Mouse (Mus musculus) intestine, embryonic 14.5 days (tissue): ENCODE results near the gene Nav2. TPM values are rescaled to one million over a fixed set of nuclear protein-coding genes. Genes with fewer than 3 reads are reported as not detected.

Source experiments
- ATAC-seq: fragments of 200-750 bp; cut with Nextera tagmentation; replicated peaks from 2 replicates; pipeline ENCODE4 v1.8.0; 2017; ENCODE audit warnings: low read depth, moderate number of reproducible peaks, moderate TSS enrichment, moderate library complexity; ENCODE audit not compliant: low FRiP score, low TSS enrichment
- DNase-seq: peaks from one replicate; pipeline ENCODE4 v3.0.0-alpha.2; 2018; ENCODE audit warnings: low spot score
- H3K27ac ChIP-seq: fragments of 300-500 bp; sonication (generic); 2 replicates; pipeline ENCODE4 v1.5.1; 2014; ENCODE audit warnings: low read depth, mild to moderate bottlenecking, control low read depth
- H3K27me3 ChIP-seq: fragments of 300-500 bp; sonication (generic); replicated peaks from 2 replicates; pipeline ENCODE4 v1.6.1; 2014; ENCODE audit warnings: low read length, control low read depth; ENCODE audit not compliant: control insufficient read depth, insufficient read depth
- H3K36me3 ChIP-seq: fragments of 300-500 bp; sonication (generic); 2 replicates; pipeline ENCODE4 v1.6.1; 2014; ENCODE audit warnings: low read length, control low read depth; ENCODE audit not compliant: control insufficient read depth, insufficient read depth
- H3K4me1 ChIP-seq: fragments of 300-500 bp; sonication (generic); replicated peaks from 2 replicates; pipeline ENCODE4 v1.6.1; 2014; ENCODE audit warnings: low read length, control low read depth, mixed read lengths; ENCODE audit not compliant: control insufficient read depth, insufficient read depth
- H3K4me2 ChIP-seq: fragments of 300-500 bp; sonication (generic); 2 replicates; pipeline ENCODE4 v1.6.1; 2014; ENCODE audit warnings: low read length
- H3K4me3 ChIP-seq: fragments of 300-500 bp; sonication (generic); 2 replicates; pipeline ENCODE4 v1.5.1; 2014; ENCODE audit warnings: low read depth, low read length, control low read depth, mixed read lengths
- H3K9ac ChIP-seq: fragments of 300-500 bp; sonication (generic); 2 replicates; pipeline ENCODE4 v1.6.1; 2014; ENCODE audit warnings: mild to moderate bottlenecking, low read length
- H3K9me3 ChIP-seq: fragments of 300-500 bp; sonication (generic); 2 replicates; pipeline ENCODE4 v1.6.1; 2016; ENCODE audit warnings: low read length, control low read depth; ENCODE audit not compliant: control insufficient read depth
- WGBS: fragments of 180-500 bp; shearing (Covaris S2); extraction: QIAGEN DNeasy Blood & Tissue Kit; methylation state at CpG from one replicate; pipeline ENCODE4 v1.1.7; 2014; 5-methylcytosine and 5-hydroxymethylcytosine counted together
- polyA plus RNA-seq: library from polyadenylated mRNA; unstranded; fragments of >200 nt; fragmentation: Nextera tagmentation; extraction: Ambion mirVana; gene quantifications from 2 replicates; pipeline ENCODE4 v1.2.1, GENCODE M21; 2014

Gene Nav2
- polyA plus RNA-seq, 1 experiment from 2014 or later: 31.5 TPM

GRCm38 (mm10) chr7:49457398-49457797 is 548.9 kb downstream of the Nav2 start:
- no peak overlapping the region for H3K9ac ChIP-seq
- no peak for DNase-seq
- H3K4me3 ChIP-seq: no peak overlapping the region
- 78% methylated on average over 10 of the region's 10 CpGs for WGBS
- peaks cover 65% of the 10 kb centered on the region for H3K36me3 ChIP-seq
- no peak for ATAC-seq
- peaks cover 6% of the 10 kb centered on the region for H3K4me1 ChIP-seq
- H3K9me3 ChIP-seq: no peaks in the 10 kb centered on the region
- H3K27me3 ChIP-seq: no peaks in the 10 kb centered on the region
- H3K4me2 ChIP-seq: no peak overlapping the region
- H3K27ac ChIP-seq: no peak overlapping the region

- H3K27me3 ChIP-seq: no peaks in the 10 kb centered on the region
- no peaks in the 10 kb centered on the region for H3K9me3 ChIP-seq
- H3K4me1 ChIP-seq: peaks cover 3% of the 10 kb centered on the region
- no peak overlapping the region for H3K9ac ChIP-seq
- no peak for DNase-seq
- H3K4me3 ChIP-seq: no peak overlapping the region
- H3K27ac ChIP-seq: no peak overlapping the region
- H3K4me2 ChIP-seq: no peak overlapping the region
- no peak for ATAC-seq
- WGBS: 84% methylated on average over 10 of the region's 10 CpGs
- peaks cover 62% of the 10 kb centered on the region for H3K36me3 ChIP-seq
These were observed 549.4 kb downstream of the Nav2 start for GRCm38 (mm10) chr7:49457890-49458289.

GRCm38 (mm10) chr7:49462328-49462811 is 553.9 kb downstream of the Nav2 start:
- peaks cover 60% of the 10 kb centered on the region for H3K36me3 ChIP-seq
- WGBS: 23% methylated on average over 10 of the region's 10 CpGs
- H3K4me2 ChIP-seq: peak overlapping the region; percentile 24; the same call in 1 of the 2 replicates
- peaks cover 3% of the 10 kb centered on the region; the same call in 1 of the 2 replicates for H3K4me1 ChIP-seq
- peak overlapping the region; percentile 11; the same call in 1 of the 2 replicates for H3K27ac ChIP-seq
- DNase-seq: no peak
- no peak for ATAC-seq
- no peaks in the 10 kb centered on the region for H3K9me3 ChIP-seq
- no peak overlapping the region for H3K4me3 ChIP-seq
- no peaks in the 10 kb centered on the region for H3K27me3 ChIP-seq
- H3K9ac ChIP-seq: no peak overlapping the region

GRCm38 (mm10) chr7:49467861-49468260 is 559.3 kb downstream of the Nav2 start:
- Histone ChIP-seq H3K9me3 (no peaks in the 10 kb centered on the region), H3K27ac (no peak overlapping the region), H3K9ac (no peak overlapping the region), H3K36me3 (peaks cover 46% of the 10 kb centered on the region), H3K4me2 (no peak overlapping the region), H3K27me3 (no peaks in the 10 kb centered on the region), H3K4me3 (no peak overlapping the region), H3K4me1 (no peaks in the 10 kb centered on the region)
- DNase-seq (no peak), ATAC-seq (peak; percentile 76)
- 38% methylated on average over 10 of the region's 10 CpGs for WGBS

GRCm38 (mm10) chr7:49468492-49469205 is 560.1 kb downstream of the Nav2 start:
- H3K4me3 ChIP-seq: no peak overlapping the region
- no peak overlapping the region for H3K4me2 ChIP-seq
- no peaks in the 10 kb centered on the region for H3K4me1 ChIP-seq
- no peaks in the 10 kb centered on the region for H3K9me3 ChIP-seq
- H3K27ac ChIP-seq: no peak overlapping the region
- H3K36me3 ChIP-seq: peaks cover 52% of the 10 kb centered on the region
- no peaks in the 10 kb centered on the region for H3K27me3 ChIP-seq
- H3K9ac ChIP-seq: no peak overlapping the region
- DNase-seq (no peak), ATAC-seq (no peak)
- 78% methylated on average over 8 of the region's 8 CpGs for WGBS

GRCm38 (mm10) chr7:49471278-49471677 is 562.8 kb downstream of the Nav2 start:
- Histone ChIP-seq H3K9me3 (no peaks in the 10 kb centered on the region), H3K36me3 (peaks cover 49% of the 10 kb centered on the region), H3K27me3 (no peaks in the 10 kb centered on the region), H3K27ac (no peak overlapping the region), H3K9ac (no peak overlapping the region), H3K4me1 (no peaks in the 10 kb centered on the region), H3K4me3 (no peak overlapping the region), H3K4me2 (no peak overlapping the region)
- DNase-seq (no peak), ATAC-seq (no peak)
- WGBS: 57% methylated on average over 3 of the region's 3 CpGs

- Histone ChIP-seq H3K4me2 (no peak overlapping the region), H3K9ac (no peak overlapping the region), H3K36me3 (peaks cover 41% of the 10 kb centered on the region), H3K27ac (no peak overlapping the region), H3K9me3 (no peaks in the 10 kb centered on the region), H3K4me3 (no peak overlapping the region), H3K27me3 (no peaks in the 10 kb centered on the region), H3K4me1 (peaks cover 19% of the 10 kb centered on the region)
- WGBS: 47% methylated on average over 6 of the region's 6 CpGs
- DNase-seq: no peak
- ATAC-seq: no peak
These were observed 566.8 kb downstream of the Nav2 start for GRCm38 (mm10) chr7:49475282-49475681.

- peaks cover 19% of the 10 kb centered on the region for H3K4me1 ChIP-seq
- 94% methylated on average over 8 of the region's 8 CpGs for WGBS
- no peak for ATAC-seq
- no peak overlapping the region for H3K4me3 ChIP-seq
- DNase-seq: no peak
- H3K27ac ChIP-seq: no peak overlapping the region; the same call in 1 of the 2 replicates
- no peaks in the 10 kb centered on the region for H3K9me3 ChIP-seq
- peaks cover 44% of the 10 kb centered on the region for H3K36me3 ChIP-seq
- no peak overlapping the region for H3K9ac ChIP-seq
- no peak overlapping the region for H3K4me2 ChIP-seq
- H3K27me3 ChIP-seq: no peaks in the 10 kb centered on the region
These were observed 567.6 kb downstream of the Nav2 start for GRCm38 (mm10) chr7:49476163-49476562.

GRCm38 (mm10) chr7:49476666-49477065 is 568.1 kb downstream of the Nav2 start:
- H3K9ac ChIP-seq: no peak overlapping the region
- H3K9me3 ChIP-seq: no peaks in the 10 kb centered on the region
- H3K36me3 ChIP-seq: peaks cover 44% of the 10 kb centered on the region
- H3K27ac ChIP-seq: peak overlapping the region; percentile 51
- H3K4me3 ChIP-seq: no peak overlapping the region
- ATAC-seq (no peak; the same call in 1 of the 2 replicates), DNase-seq (no peak)
- no peak overlapping the region for H3K4me2 ChIP-seq
- 36% methylated on average over 5 of the region's 5 CpGs for WGBS
- no peaks in the 10 kb centered on the region for H3K27me3 ChIP-seq
- H3K4me1 ChIP-seq: peaks cover 19% of the 10 kb centered on the region
